Mouse (Mus musculus) forebrain, postnatal 0 days (tissue): ENCODE data around the gene Mettl6. TPM values are rescaled to one million over a fixed set of nuclear protein-coding genes. Genes with fewer than 3 reads are reported as not detected.

Experiments
- ATAC-seq: fragments of 200-750 bp; cut with Nextera tagmentation; 2 replicates; pipeline ENCODE4 v1.8.0; 2017; ENCODE audit warnings: mild to moderate bottlenecking, moderate library complexity
- DNase-seq: peaks from one replicate; pipeline ENCODE4 v3.0.0-alpha.2; 2015
- H3K27ac ChIP-seq: fragments of 300-500 bp; sonication (generic); 2 replicates; pipeline ENCODE4 v1.5.1; 2014; ENCODE audit warnings: low read depth, mild to moderate bottlenecking, antibody characterized with exemption, low read length, moderate library complexity, mixed read lengths
- H3K27me3 ChIP-seq: fragments of 300-500 bp; sonication (generic); 2 replicates; pipeline ENCODE4 v1.6.1; 2014; ENCODE audit warnings: mild to moderate bottlenecking, low read length, mixed read lengths; ENCODE audit not compliant: insufficient read depth
- H3K36me3 ChIP-seq: fragments of 300-500 bp; sonication (generic); 2 replicates; pipeline ENCODE4 v1.6.1; 2014; ENCODE audit warnings: mild to moderate bottlenecking, moderate library complexity; ENCODE audit not compliant: insufficient read depth
- H3K4me1 ChIP-seq: fragments of 300-500 bp; sonication (generic); 2 replicates; pipeline ENCODE4 v1.6.1; 2014; ENCODE audit warnings: antibody characterized with exemption; ENCODE audit not compliant: insufficient read depth
- H3K4me2 ChIP-seq: fragments of 300-500 bp; sonication (generic); 2 replicates; pipeline ENCODE4 v1.6.1; 2014; ENCODE audit warnings: low read depth, mild to moderate bottlenecking, moderate library complexity
- H3K4me3 ChIP-seq: fragments of 300-500 bp; sonication (generic); 2 replicates; pipeline ENCODE4 v1.5.1; 2014; ENCODE audit warnings: low read depth, low read length, mixed read lengths
- H3K9ac ChIP-seq: fragments of 300-500 bp; sonication (generic); 2 replicates; pipeline ENCODE4 v1.6.1; 2014; ENCODE audit warnings: mild to moderate bottlenecking
- H3K9me3 ChIP-seq: fragments of 300-500 bp; sonication (generic); 2 replicates; pipeline ENCODE4 v1.6.1; 2016; ENCODE audit warnings: low read length
- CTCF ChIP-seq: sonication (generic); IDR thresholded peaks from 2 replicates; pipeline ENCODE4 v1.5.1; 2016; ENCODE audit warnings: antibody characterized with exemption, control low read depth, low read depth
- WGBS: fragments of 180-500 bp; shearing (Covaris S2); extraction: QIAGEN DNeasy Blood & Tissue Kit; methylation state at CpG from one replicate; pipeline ENCODE4 v1.1.7; 2014; 5-methylcytosine and 5-hydroxymethylcytosine counted together
- polyA plus RNA-seq: library from polyadenylated mRNA; unstranded; fragments of >200 nt; fragmentation: Nextera tagmentation; extraction: Ambion mirVana; gene quantifications from 2 replicates; pipeline ENCODE4 v1.2.1, GENCODE M21; 2015
- total RNA-seq: library from RNA; depleted of rRNA; stranded (reverse); fragments of >200 nt; gene quantifications from 2 replicates; pipeline ENCODE4 v1.2.3, GENCODE M21; 2014; rRNA removed

The Mettl6 gene
- total and polyA plus RNA-seq, 2 experiments from 2014 or later = 40.0 to 43.4 TPM

- Histone ChIP-seq H3K9ac (no peak overlapping the region), H3K4me1 (peaks cover 14% of the 10 kb centered on the region; the same call in 1 of the 2 replicates), H3K4me2 (peak overlapping the region; percentile 66; the same call in 1 of the 2 replicates), H3K9me3 (no peaks in the 10 kb centered on the region), H3K27ac (no peak overlapping the region), H3K27me3 (no peaks in the 10 kb centered on the region), H3K36me3 (peaks cover 18% of the 10 kb centered on the region), H3K4me3 (no peak overlapping the region)
- WGBS = 77% methylated on average over 5 of the region's 5 CpGs
- TF ChIP-seq CTCF = no peak
- ATAC-seq (no peak), DNase-seq (no peak)
Measured at GRCm38 (mm10) chr14:31433126-31433525, 61.7 kb downstream of the Mettl6 start.

GRCm38 (mm10) chr14:31432424-31432823 lies 62.4 kb downstream of the Mettl6 start:
- WGBS = 58% methylated on average over 4 of the region's 4 CpGs
- H3K4me3 ChIP-seq = no peak overlapping the region
- H3K27ac ChIP-seq = no peak overlapping the region
- H3K36me3 ChIP-seq = peaks cover 24% of the 10 kb centered on the region
- H3K27me3 ChIP-seq = no peaks in the 10 kb centered on the region
- no peak for TF ChIP-seq CTCF
- 0 out of 2 replicates have a peak overlapping the region, but pooled peaks have one; percentile 10 for H3K4me2 ChIP-seq
- H3K4me1 ChIP-seq = peaks cover 14% of the 10 kb centered on the region; the same call in 1 of the 2 replicates
- ATAC-seq = no peak
- no peak overlapping the region for H3K9ac ChIP-seq
- DNase-seq = no peak
- no peaks in the 10 kb centered on the region for H3K9me3 ChIP-seq

GRCm38 (mm10) chr14:31431789-31432330 lies 63.0 kb downstream of the Mettl6 start:
- H3K9ac ChIP-seq = no peak overlapping the region
- no peaks in the 10 kb centered on the region for H3K27me3 ChIP-seq
- ATAC-seq (no peak), DNase-seq (no peak)
- no peaks in the 10 kb centered on the region for H3K9me3 ChIP-seq
- peaks cover 14% of the 10 kb centered on the region; the same call in 1 of the 2 replicates for H3K4me1 ChIP-seq
- H3K36me3 ChIP-seq = peaks cover 29% of the 10 kb centered on the region
- no peak overlapping the region for H3K27ac ChIP-seq
- WGBS = 95% methylated on average over 3 of the region's 3 CpGs
- no peak overlapping the region for H3K4me2 ChIP-seq
- no peak for TF ChIP-seq CTCF
- H3K4me3 ChIP-seq = no peak overlapping the region

- Histone ChIP-seq H3K9me3 (no peaks in the 10 kb centered on the region), H3K36me3 (peaks cover 35% of the 10 kb centered on the region), H3K27me3 (no peaks in the 10 kb centered on the region), H3K4me2 (no peak overlapping the region), H3K4me3 (no peak overlapping the region), H3K9ac (no peak overlapping the region), H3K27ac (no peak overlapping the region), H3K4me1 (peaks cover 10% of the 10 kb centered on the region; the same call in 1 of the 2 replicates)
- no peak for TF ChIP-seq CTCF
- WGBS = 51% methylated on average over 5 of the region's 5 CpGs
- ATAC-seq = no peak
- DNase-seq = no peak
Measured at GRCm38 (mm10) chr14:31429004-31429395, 65.8 kb downstream of the Mettl6 start.

- 60% methylated on average over 15 of the region's 15 CpGs for WGBS
- Histone ChIP-seq H3K9me3 (no peaks in the 10 kb centered on the region), H3K27me3 (no peaks in the 10 kb centered on the region), H3K36me3 (peaks cover 35% of the 10 kb centered on the region), H3K4me1 (0 out of 2 replicates have a peak, but pooled peaks cover 4% of the 10 kb centered on the region), H3K9ac (no peak overlapping the region), H3K4me3 (no peak overlapping the region), H3K4me2 (no peak overlapping the region), H3K27ac (0 out of 2 replicates have a peak overlapping the region, but pooled peaks have one; percentile 15)
- ATAC-seq (peak; percentile 16; the same call in 1 of the 2 replicates), DNase-seq (no peak)
- TF ChIP-seq CTCF = no peak
Measured at GRCm38 (mm10) chr14:31428211-31429003, 66.4 kb downstream of the Mettl6 start.

Other genes starting within 250 kb of the Mettl6 start
- gene Phf7, start 243.7 kb downstream of the Mettl6 start, total RNA-seq = 7.1 and 8.6 TPM in 2 replicates
- gene Phf7, start 243.7 kb downstream of the Mettl6 start, polyA plus RNA-seq = 12.2 and 12.9 TPM in 2 replicates
- 136 and 139 TPM in 2 replicates for gene Bap1, start 243.6 kb downstream of the Mettl6 start, total RNA-seq
- 104 and 115 TPM in 2 replicates for gene Bap1, start 243.6 kb downstream of the Mettl6 start, polyA plus RNA-seq
- gene Dnah1, start 171.1 kb downstream of the Mettl6 start, total RNA-seq = 4.6 and 7.2 TPM in 2 replicates
- gene Dnah1, start 171.1 kb downstream of the Mettl6 start, polyA plus RNA-seq = 1.7 and 2.3 TPM in 2 replicates
- 71.3 and 73.3 TPM in 2 replicates for gene Capn7, start 158.4 kb downstream of the Mettl6 start, total RNA-seq
- 43.3 and 51.4 TPM in 2 replicates for gene Capn7, start 158.4 kb downstream of the Mettl6 start, polyA plus RNA-seq
- gene Sh3bp5, start 59.0 kb downstream of the Mettl6 start, total RNA-seq = 58.2 and 67.9 TPM in 2 replicates
- 132 and 165 TPM in 2 replicates for gene Sh3bp5, start 59.0 kb downstream of the Mettl6 start, polyA plus RNA-seq
- 10.1 and 11.8 TPM in 2 replicates for gene Eaf1, start 641 bp downstream of the Mettl6 start, total RNA-seq
- 3.5 and 5.5 TPM in 2 replicates for gene Eaf1, start 641 bp downstream of the Mettl6 start, polyA plus RNA-seq
- 0.43 TPM in 1 of 2 replicates, not detected in the other for gene Colq, start 96.3 kb upstream of the Mettl6 start, total RNA-seq
- 0.13 TPM in 1 of 2 replicates, not detected in the other for gene Colq, start 96.3 kb upstream of the Mettl6 start, polyA plus RNA-seq
- not detected in 2 replicates for gene Gm49387, start 145.8 kb upstream of the Mettl6 start, total RNA-seq
- 0.21 and 1.6 TPM in 2 replicates for gene Gm49387, start 145.8 kb upstream of the Mettl6 start, polyA plus RNA-seq
- 21.2 and 22.7 TPM in 2 replicates for gene Btd, start 146.0 kb upstream of the Mettl6 start, total RNA-seq
- 16.4 and 19.5 TPM in 2 replicates for gene Btd, start 146.0 kb upstream of the Mettl6 start, polyA plus RNA-seq
- 6.4 and 7.7 TPM in 2 replicates for gene Hacl1, start 146.2 kb upstream of the Mettl6 start, total RNA-seq
- 6.5 and 7.5 TPM in 2 replicates for gene Hacl1, start 146.2 kb upstream of the Mettl6 start, polyA plus RNA-seq